Mouse (Mus musculus): ENCODE data around the gene Rapgef4.

Gene Rapgef4

DNA sequence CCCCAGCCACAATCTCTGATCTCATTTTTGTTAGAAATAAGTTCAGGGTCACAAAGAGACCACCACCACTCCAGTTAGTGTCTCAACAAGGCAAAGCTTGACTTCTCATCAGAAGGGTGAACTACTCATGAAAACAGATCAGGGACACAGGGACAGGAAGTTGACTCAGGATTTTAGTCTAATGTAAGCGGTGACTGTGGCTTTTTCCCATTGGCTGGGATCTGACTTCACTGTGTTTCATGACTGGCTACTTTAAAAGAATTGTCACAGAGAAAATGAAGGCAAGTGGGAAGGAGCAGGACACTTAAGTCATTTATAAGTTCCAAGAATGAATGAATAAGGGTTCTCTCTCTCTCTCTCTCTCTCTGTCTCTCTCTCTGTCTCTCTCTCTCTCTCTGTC, 45.5 kb downstream of the Rapgef4 start:
- WGBS: 81% methylated on average over 1 of the region's 1 CpGs

DNA sequence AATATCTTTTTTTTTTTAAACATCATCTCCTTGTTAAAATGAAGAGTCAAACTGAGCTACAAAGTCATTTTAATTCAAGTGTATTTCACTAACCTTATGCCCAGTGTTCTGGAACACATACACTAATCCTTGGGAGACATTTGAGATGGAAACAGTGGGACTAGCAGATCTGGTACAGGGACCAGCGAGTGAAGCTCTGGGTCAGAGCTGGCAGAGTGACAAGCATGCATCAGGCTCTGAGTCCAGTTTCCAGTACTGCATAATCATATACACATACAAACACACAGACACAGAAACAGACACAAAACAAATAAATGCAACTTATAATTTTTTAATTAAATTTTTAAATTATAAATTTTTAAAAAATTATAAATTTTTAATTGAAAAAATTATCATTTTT, 48.0 kb downstream of the Rapgef4 start:
- 74% methylated on average over 1 of the region's 1 CpGs for WGBS

DNA sequence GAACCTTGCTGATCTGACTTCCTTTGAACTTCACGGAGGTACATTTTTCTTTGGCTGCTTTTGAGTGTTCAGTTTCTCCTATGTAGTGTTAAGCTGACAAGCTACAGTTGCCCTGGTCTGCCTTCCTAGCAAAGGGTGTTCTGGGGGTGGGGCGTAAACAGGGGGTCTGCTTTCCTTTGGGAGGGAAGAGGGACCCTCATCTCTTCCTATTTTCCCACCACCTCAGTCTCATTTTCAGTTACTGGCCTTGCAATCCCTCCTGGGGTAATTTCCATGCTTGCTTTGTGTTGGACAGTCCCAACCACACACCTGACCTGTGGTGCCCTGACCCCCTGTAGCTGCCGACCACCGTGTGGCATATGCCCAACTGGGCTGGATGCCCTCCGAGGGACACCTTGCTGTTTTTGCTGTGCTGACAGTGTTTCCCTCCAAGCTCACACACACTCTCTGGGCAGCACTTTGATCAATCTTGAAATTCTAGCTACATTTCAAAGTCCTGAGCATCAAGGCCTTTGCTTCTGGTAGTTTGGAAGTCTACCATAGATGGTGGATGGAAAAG, 48.6 kb downstream of the Rapgef4 start:
- WGBS: 87% methylated on average over 5 of the region's 5 CpGs

DNA sequence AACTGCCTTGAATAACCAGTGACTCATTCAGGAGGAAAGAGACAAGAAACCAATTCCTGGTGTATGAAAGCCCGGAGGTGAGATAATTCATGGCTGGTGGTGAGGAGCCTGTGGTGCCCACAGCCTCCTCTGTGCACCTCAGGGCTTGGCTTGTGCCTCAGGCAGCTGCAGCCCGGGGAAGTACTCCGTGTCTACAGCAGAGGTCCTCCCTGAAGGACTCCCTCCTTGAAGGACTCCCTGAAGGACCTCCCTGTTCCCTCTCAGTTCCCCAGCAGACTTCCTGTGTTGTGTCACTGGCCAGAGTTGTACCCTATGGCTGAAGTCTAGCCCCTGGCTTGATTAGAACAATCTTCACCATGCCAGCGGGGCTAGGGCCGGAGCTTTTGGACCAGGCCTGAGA, 50.7 kb downstream of the Rapgef4 start:
- 61% methylated on average over 5 of the region's 5 CpGs for WGBS

DNA sequence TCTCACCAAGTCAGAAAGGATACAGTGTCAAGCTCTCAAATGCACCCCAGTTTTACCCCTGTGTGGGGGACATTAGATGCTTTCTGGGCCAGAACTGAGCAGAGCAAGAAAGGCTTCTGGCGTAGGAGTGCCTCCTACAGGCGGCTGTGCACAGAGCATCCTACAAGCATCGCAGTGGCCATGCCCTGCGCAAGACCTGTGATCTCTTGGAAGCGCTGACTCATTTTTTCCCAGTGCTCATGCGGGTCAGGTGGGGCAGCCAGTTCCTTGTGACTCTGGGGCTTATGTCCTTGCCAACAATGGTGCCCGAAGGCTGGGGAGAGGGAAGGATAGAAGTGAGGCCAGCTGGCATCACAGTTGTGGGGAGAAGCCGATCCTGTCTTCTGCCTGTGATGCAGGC, 54.6 kb downstream of the Rapgef4 start:
- WGBS: 44% methylated on average over 8 of the region's 8 CpGs

DNA sequence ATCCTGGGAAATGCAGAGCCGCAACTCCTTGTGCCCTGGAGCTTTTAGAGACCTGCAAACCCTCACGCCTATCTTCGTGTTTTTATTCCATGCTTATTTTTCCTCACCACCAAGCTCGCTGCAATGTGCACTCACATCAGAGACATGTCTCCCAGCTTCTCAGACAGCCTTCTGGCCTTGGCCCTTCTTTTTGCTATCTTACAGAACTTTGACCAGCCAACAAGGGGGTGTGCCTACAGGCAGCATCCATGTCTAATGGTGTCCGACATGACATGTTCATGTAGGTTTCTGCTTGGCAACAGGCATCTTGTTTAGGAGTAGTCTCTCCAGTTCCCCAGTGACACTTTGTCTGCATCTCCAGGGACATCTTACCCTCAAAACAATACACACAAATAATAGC, 56.3 kb downstream of the Rapgef4 start:
- WGBS: 86% methylated on average over 5 of the region's 5 CpGs

DNA sequence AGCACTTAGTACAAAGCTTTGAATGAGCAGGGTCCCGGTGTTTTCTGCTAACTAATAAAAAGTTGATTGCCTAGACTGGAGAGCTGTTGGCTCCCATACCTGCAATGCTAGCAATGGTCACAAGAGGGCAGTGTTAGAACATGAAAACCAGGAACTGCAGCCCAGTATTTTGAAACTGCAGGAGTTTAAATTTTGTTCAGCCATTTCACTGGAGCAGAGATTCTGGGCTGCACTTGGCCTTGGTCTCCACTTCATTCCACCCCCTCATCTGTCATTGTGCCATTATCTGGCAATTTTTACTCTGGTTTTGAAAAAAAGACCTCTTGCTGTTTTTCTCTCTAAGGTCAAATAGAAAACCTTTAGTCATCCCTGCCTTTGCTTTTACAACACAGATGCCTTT, 57.2 kb downstream of the Rapgef4 start:
- 8% methylated on average over 1 of the region's 1 CpGs for WGBS

DNA sequence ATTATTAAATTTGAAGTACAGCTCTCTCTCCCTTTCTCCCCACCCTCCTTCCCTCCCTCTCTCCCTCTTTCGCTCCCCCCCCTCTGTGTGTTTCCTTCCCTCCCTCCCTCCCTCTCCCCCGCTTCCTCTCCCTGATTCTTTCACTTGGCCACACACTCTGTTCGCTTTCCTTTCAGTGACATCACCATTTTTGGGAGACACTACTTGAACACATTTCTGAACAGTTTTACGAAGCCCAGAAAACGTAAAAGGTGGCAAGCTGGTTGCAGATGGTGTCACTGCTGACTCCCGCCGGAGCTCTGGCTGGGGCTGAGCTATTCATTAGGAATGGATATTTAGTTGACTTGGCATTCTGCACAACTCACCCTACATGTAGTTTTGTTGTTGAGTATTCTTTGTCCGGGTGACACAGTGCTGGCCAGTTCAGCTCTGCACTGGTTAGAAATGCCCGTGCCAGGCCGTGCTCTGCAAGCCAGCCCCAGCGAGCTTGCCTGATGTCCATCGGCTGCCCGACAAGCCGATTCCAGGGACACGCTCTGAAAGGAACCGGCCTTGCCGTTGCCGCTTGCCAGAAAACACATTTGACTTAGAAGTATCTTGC, 57.7 kb downstream of the Rapgef4 start:
- 31% methylated on average over 18 of the region's 18 CpGs for WGBS

DNA sequence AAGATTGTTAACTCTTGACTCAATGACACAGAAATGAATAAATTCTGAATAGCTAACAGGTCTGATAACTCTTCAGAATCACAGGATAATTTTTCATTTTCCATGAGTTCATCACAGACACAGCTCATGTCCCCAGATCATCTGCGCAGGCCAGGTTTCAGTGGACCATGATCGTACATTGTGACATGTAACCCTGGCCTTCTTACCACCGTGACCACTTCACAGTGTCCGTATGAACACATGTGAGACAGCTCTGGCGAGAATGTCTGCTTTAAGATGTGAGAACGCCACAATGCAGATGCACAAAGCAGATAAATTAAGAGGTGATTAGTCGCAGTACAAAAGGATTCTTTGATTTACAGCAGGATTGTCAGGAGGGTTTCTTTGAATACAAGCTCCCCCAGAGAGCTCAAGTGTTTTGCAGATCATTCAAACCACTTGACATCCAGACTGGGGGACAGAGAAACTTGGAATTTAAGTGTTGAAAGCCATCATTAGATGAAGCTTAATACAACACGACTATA, 58.5 kb downstream of the Rapgef4 start:
- 88% methylated on average over 8 of the region's 8 CpGs for WGBS

DNA sequence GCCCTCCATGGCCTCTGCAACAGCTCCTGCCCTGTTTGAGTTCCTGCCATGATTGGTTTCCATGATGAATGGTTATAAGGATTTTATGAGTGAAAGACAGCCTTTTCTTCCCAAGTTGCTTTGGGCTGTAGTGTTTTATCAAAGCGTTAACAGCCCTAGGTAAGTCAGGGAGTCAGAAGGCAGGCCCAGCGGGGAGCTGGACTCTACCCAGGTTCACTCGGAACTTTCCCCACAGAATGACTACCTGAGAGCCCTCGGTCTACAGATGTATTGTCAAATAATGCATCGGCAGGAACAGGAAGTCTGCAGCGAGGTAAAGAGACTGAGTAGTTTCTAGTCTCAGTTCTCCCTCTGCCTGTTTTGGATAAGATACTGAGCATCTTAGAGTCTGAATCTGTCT, 60.0 kb downstream of the Rapgef4 start:
- WGBS: 86% methylated on average over 6 of the region's 6 CpGs

DNA sequence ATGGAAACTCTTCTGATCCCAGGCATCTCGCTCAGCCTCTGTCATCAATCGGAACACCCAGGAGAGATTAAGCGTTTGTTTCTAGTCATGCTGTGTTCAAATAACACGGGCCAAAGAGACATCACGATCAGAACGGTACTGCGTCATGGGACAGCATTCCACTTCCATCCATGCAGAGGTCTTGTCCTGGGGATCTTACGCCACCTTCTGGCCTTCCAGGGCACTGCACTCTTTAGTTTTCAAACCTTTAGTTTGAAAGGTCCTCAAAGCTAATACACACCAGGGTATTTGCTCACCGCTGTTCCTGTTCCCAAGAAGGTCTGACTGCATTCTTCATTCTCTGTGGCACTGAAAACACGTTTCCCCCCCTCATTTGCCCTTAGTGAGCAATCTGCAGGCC, 61.1 kb downstream of the Rapgef4 start:
- 94% methylated on average over 10 of the region's 10 CpGs for WGBS

DNA sequence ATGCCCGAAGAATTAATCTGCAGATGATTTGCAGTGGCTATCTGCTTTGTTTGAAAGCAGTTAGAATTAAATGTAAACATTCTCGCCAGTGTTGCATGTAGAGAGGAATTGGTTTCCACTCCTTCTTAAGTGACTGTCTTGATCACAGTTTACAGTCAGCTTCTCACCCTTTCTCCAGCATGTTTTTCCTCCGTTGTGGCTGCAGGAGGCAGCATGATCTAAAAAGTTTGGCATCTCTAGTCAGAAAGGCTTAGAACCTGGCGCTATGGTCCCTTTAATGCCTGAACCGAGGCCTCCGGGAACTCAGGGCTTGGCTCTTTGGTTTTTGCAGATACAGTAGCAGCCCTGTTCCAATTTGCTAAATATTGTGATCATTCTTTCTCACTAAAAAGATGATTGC, 63.2 kb downstream of the Rapgef4 start:
- 51% methylated on average over 6 of the region's 6 CpGs for WGBS

DNA sequence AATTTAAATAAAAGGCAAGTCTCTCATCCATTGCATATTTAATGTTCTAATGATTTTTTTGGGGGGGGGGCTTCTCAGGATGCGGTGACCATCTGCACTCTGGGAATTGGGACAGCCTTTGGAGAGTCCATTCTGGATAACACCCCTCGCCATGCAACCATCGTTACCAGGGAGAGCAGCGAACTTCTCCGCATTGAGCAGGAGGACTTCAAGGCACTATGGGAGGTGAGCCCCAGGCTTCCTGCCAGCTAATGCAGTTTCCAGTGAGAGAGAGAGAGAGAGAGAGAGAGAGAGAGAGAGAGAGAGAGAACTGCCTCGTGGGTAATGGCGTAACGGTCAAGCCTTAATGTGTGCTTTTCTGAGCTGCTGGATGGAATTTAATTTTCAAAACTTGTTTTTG, 64.0 kb downstream of the Rapgef4 start:
- WGBS: 84% methylated on average over 8 of the region's 8 CpGs

DNA sequence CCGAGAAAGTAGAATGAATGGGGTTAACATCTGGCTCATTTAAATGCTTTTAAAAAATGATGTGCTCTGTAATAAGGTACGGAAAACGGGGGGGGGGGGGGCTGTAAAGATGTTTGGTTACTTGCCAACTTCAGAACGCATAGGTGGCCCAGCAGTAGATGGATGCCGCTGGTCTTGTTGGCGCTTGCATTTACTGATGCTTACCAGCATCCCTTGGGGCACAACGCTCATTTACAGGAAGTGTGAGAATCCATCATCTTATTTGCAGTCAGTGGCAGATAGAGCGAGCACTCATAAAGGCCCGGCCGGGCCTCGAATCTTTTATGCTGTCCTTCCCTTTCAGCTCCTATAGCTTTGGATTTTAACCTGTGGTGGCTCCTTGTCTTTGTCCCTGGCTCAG, 64.6 kb downstream of the Rapgef4 start:
- 91% methylated on average over 11 of the region's 11 CpGs for WGBS

DNA sequence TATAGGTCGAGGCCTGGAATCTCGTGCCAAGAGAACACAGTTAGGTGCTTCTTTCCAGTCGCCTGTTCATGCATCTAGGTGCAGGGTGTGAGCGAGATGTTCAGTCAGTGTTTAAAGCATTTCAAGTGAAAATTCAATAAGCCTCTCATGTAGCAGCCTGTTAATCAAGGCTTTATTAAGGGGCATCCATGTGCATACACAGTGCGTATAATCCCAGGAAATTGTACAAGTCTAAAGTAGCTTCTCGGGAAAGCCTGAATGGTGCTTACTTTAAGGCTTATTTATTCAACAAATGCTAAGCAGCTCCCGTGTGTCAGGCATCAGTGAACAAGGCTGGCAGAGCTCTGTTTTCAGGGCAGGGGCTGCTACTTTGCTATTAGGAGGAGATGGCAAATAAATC, 69.4 kb downstream of the Rapgef4 start:
- WGBS: 68% methylated on average over 7 of the region's 7 CpGs

DNA sequence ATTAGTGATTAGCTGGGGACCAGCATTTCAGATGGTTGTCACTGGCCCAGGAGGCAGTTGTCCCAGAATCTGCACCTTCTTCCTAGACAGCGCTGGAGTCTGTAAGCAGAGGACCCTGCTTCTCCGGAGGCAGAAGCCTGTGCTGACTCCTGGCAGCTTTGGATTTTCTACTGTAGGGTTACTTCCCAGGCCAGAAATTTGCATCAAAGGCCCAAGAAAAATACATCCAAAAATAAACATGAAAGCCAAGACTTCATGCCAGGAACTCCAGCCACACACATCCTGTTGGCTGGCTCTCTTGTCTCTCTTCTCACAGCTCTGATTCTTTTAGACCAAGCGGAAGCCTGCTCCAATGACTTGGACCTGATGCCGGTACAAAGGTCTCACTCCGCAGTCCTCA, 73.2 kb downstream of the Rapgef4 start:
- 50% methylated on average over 5 of the region's 5 CpGs for WGBS

DNA sequence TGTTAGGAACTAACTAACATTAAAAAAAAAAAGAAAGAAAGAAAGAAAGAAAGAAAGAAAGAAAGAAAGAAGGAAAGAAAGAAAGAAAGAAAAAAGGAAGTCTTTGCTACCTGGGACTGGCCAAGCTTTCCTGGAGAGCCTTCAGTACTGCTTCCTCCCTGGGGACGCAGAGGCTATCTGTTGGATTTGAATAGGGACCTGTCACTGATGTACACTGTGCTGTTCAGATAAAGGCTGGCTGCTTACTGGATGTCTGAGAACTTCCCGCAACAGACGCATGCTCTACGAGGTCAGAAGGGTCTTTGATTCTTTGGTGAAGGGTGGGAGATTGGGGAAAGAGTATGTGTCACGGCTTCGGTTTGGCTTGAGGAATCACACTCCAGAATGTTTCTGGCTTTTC, 73.7 kb downstream of the Rapgef4 start:
- 75% methylated on average over 6 of the region's 6 CpGs for WGBS

DNA sequence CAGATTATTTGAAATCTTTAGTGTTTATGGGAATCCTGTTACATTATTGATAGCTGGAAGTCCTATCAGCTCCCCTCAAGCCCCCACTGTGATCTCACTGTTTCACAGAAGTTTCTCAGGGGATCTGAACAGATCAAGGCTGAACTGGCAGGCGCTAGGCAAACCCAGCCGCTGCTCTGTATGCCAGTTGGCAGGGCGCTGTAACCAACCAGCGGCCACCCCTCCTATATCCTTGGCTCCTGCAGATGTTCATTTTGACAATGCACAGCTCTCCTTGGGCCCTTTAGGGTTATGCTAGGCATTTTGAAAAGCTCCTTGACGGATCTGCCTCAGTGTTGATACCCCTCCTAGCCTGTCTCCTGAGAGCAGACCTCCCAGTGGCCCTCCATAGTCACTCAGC, 74.4 kb downstream of the Rapgef4 start:
- WGBS: 63% methylated on average over 5 of the region's 5 CpGs

DNA sequence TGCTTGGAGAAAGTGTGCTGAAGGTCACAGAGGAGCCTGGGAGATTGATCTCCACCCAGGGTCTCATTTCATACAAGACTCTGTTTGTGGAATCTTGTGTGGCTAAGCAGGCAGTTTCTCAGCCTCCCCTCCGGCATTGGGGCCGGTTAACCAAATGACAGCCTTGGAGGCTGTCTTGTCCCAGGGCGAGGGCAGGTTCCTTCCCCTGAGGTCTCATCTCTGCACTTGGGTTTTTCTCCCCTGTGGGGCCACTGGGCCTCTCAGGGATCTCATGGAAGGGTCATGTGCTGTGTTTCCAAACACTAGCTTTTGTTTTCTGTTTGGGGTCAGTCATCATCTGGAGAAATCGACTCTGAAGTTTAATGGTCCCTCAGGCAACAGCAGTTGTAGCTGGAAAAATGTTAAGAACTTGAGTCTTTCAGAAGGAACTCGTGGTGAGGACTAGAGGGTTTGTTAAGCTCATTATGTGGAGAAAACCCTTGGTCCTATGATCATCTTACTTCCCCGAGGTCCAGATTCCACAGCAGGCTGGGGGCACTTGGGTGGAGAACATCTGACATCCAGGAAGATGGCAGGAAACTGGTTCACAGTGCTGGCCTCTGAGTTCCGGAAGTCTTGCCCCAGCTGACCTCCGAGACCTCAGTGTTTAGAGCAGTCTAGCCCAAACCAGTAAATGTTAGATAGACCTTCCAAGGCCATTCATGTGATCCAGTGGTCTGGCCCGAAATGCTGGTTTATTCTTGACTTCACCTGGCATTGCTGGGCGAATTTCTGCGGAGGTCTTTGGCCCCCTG, 75.2 kb downstream of the Rapgef4 start:
- whole genome bisulfite sequencing: 63% methylated on average over 11 of the region's 11 CpGs

DNA sequence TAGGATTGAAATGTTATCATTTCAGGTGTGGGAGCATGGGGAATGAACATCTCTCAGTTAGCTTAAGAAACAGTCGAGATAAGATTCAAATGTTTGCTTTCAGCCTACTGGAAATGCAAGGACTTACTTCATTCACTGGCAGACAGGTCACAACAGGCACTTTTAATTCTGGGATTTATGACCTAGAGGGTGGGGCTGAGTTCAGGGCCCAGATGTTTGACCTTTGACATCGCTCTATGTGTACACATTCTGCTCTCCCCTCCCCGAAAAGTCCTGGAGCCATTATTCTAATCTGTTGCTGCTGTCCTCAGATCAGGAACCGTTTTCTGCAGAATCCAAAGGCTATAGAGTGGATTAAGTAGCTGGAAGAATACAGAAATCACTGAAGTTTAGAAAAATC, 81.9 kb downstream of the Rapgef4 start:
- WGBS: 79% methylated on average over 4 of the region's 4 CpGs

DNA sequence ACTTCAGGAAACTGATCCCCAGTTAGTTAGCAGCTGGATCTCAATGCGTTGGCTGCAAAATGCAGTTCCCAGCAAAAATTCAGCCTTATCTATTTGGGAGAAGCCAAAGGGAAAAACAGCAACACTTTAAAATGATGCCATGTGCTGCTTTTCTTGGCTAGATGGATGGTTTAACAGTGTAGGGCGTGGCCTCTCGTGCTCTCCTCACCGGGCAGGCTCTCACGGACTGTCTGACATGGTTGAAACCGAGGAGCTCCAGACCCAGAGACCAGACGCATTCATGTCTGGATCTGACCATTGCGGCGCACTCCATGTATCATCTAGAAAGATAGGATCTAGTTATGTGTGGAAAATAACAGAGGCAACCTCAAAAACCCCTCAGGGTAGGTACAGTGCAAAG, 87.5 kb downstream of the Rapgef4 start:
- 80% methylated on average over 9 of the region's 9 CpGs for WGBS

DNA sequence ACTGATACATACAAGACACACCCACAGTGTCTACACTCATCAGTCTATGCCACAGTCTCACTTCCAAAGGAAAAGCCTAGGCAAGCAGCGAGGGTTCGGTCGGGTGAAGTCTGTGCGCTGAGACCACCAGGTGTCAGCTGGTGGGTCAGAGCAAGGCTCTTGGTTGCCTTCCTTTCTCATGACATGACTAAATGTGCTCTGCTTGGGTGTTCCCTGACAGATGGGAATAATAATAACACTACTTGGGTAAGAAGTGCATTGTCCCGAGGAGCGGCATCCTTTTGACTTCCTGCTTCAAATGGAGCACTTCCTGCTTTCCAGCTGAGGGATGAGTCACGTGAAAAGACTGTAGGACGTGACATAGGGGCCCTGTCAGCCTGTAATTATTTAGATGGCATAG, 89.0 kb downstream of the Rapgef4 start:
- 70% methylated on average over 8 of the region's 8 CpGs for WGBS

DNA sequence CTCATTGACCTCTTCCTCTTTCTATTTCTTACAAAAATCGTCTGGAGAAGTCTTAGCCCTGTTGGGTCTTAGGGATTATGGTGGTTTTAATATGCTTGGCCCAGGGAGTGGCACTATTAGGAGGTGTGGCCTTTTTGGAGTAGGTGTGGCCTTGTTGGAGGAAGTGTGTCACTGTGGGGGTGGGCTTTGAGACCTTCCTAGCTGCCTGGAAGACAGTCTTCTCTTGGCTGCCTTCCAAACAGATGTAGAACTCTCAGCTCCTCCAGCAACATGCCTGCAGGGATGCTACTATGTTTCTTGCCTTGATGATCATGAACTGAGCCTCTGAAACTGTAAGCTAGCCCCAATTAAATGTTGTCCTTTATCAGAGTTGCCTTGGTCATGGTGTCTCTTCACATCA, 92.1 kb downstream of the Rapgef4 start:
- WGBS: 35% methylated on average over 1 of the region's 1 CpGs

All from cerebral cortex, adult 2 months (tissue).